ENCODE assay signal across 9 mouse cellular contexts in the genomic region with DNA sequence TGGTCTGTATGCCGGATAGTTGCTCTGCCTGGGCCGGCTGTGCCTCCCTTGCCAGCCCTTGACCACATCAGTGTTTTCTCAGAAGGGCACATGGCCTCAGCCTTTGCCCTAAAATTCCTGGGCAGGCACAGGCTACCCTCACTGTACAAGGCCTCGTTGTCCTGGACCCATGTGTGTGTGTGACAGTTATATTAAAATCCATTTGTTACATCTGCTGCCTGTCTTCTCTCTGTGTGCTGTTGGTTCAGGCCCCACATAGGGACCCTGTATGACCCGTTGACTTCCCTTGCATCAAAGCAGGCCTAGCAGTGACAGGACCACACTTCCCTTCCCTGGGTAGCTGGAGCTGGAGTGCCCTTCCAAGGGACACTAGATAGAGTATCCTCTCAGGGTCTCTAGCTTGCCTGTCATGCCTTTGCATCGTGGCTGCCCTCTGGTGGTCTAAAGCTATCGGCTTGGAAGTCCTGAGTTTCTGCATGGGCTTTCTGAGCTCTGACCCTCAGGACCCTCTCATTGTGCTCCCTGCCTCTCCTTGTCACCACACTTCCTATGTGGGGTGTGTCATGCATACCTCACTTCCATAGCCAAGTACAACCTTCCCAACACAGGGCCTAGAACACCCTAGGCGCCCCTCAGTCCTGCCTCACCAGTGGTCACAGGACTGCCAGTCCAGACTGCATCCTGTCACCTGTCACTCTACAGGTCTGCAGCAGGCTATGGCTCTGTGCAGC. TPM values are rescaled to one million over a fixed set of nuclear protein-coding genes. Genes with fewer than 3 reads are reported as not detected.
DNase-seq lines count a peak whose midpoint lies in the region; ATAC-seq and TF ChIP-seq lines count a peak whose summit lies in the region.
"Had no signal": no experiment of that assay in that cellular context is flagged by ENCODE, and none has a peak within 500 bp of the region (broad histone marks: within the 10 kb centered on the region; RNA-seq: fewer than 3 reads in every experiment).

No protein-coding gene starts in this region.

- H3K9ac ChIP-seq in liver, embryonic 14.5 days (replicated peaks) = no peak overlapping the region
- H3K9ac ChIP-seq in neural tube, embryonic 15.5 days (replicated peaks) = no peak overlapping the region

- H3K36me3 ChIP-seq in liver, embryonic 14.5 days (replicated peaks; ENCODE audit: control insufficient read depth, insufficient read depth, low read depth) = no peaks in the 10 kb centered on the region; the same call in 1 of the 2 replicates
- peaks cover 37% of the 10 kb centered on the region for H3K36me3 ChIP-seq in neural tube, embryonic 15.5 days

- 47% methylated on average over 7 of the region's 7 CpGs for WGBS in liver, embryonic 14.5 days (ENCODE audit: insufficient replicate concordance)
- 58% methylated on average over 7 of the region's 7 CpGs for WGBS in neural tube, embryonic 15.5 days

- H3K4me3 ChIP-seq in liver, embryonic 14.5 days (ENCODE audit: insufficient read depth in 1 of 2, low read depth in 2 of 2, low read length in 2 of 2) = no peak overlapping the region
- H3K4me3 ChIP-seq in neural tube, embryonic 15.5 days (replicated peaks) = no peak overlapping the region

- no peak overlapping the region for H3K27ac ChIP-seq in liver, embryonic 14.5 days
- H3K27ac ChIP-seq in neural tube, embryonic 15.5 days (replicated peaks) = no peak overlapping the region
- H3K27ac ChIP-seq: macrophage had no signal

- peak; percentile 37; the same call in 1 of the 2 replicates for ATAC-seq in granulocyte monocyte progenitor cell, adult 5-6 weeks (replicated peaks; ENCODE audit: poor library complexity, severe bottlenecking)
- no peak for ATAC-seq in liver, embryonic 14.5 days (ENCODE audit: insufficient read depth)
- ATAC-seq in neural tube, embryonic 15.5 days (ENCODE audit: low FRiP score) = peak; percentile 20; the same call in 1 of the 2 replicates

- no peaks in the 10 kb centered on the region for H3K27me3 ChIP-seq in liver, embryonic 14.5 days (ENCODE audit: control insufficient read depth, insufficient read depth, low read length)
- H3K27me3 ChIP-seq in neural tube, embryonic 15.5 days (replicated peaks) = no peaks in the 10 kb centered on the region

- H3K9me3 ChIP-seq in liver, embryonic 14.5 days (ENCODE audit: control insufficient read depth, low read length) = no peaks in the 10 kb centered on the region
- no peaks in the 10 kb centered on the region for H3K9me3 ChIP-seq in neural tube, embryonic 15.5 days (replicated peaks)

- DNase-seq in adrenal gland, postnatal 36 days = peak; percentile 36 to 55
- DNase-seq in adrenal gland, adult 18-20 months (ENCODE audit: low spot score in 2 of 2) = no peak
- DNase-seq in right cerebral cortex, postnatal 14 days = peak; percentile 60
- no peak for DNase-seq in right cerebral cortex, adult 18-20 months
- DNase-seq in liver, embryonic 14.5 days (ENCODE audit: low read depth in 3 of 3, low spot score in 3 of 3) = no peak
- no peak for DNase-seq in urinary bladder, postnatal 4 days (ENCODE audit: low spot score in 2 of 2)

- no peak for TF ChIP-seq EP300 in liver, embryonic 14.5 days (IDR thresholded peaks at IDR 0.05; ENCODE audit: low read depth)

- no peaks in the 10 kb centered on the region for H3K4me1 ChIP-seq in liver, embryonic 14.5 days (replicated peaks; ENCODE audit: control insufficient read depth in 2 of 2, insufficient read depth in 2 of 2, low read length in 1 of 2)
- H3K4me1 ChIP-seq in neural tube, embryonic 15.5 days = no peaks in the 10 kb centered on the region

- no peak overlapping the region for H3K4me2 ChIP-seq in liver, embryonic 14.5 days (ENCODE audit: low read depth)
- no peak overlapping the region for H3K4me2 ChIP-seq in neural tube, embryonic 15.5 days

- peak; percentile 74 for TF ChIP-seq CTCF in liver, embryonic 14.5 days (IDR thresholded peaks at IDR 0.05; ENCODE audit: low read depth)

RNA-seq across cellular contexts. Expression of a gene that starts 17.5 kb away (rescaled TPM):
- 10 to 100 TPM; 59.4 to 61.3 TPM for total RNA-seq in adrenal gland, postnatal 36 days (2021)
- total RNA-seq in adrenal gland, adult 18-20 months (2021) = 10 to 100 TPM; 52.6 to 55.4 TPM
- total RNA-seq in granulocyte monocyte progenitor cell, adult 5-6 weeks (2014; fragmentation: Nextera tagmentation) = 80.1 and 117 TPM in 2 replicates
- 49.1 and 59.8 TPM in 2 replicates for total RNA-seq in granulocyte monocyte progenitor cell, adult 5-6 weeks (2017)
- polyA plus RNA-seq in liver, embryonic 14.5 days (2012; rRNA removed) = 35.0 and 38.8 TPM in 2 replicates
- 46.7 and 52.5 TPM in 2 replicates for polyA plus RNA-seq in liver, embryonic 14.5 days (2014; fragmentation: Nextera tagmentation; extraction: Ambion mirVana)
- 235 and 249 TPM in 2 replicates for polyA plus RNA-seq in neural tube, embryonic 15.5 days (2015; fragmentation: Nextera tagmentation; extraction: Ambion mirVana)

RNA-seq across cellular contexts. Expression of a gene that starts 37.8 kb away (rescaled TPM):
- total RNA-seq in adrenal gland, postnatal 36 days (2021) = 10 to 100 TPM; 46.9 to 61.4 TPM
- 10 to 100 TPM; 48.6 to 71.9 TPM for total RNA-seq in adrenal gland, adult 18-20 months (2021)
- 47.5 and 52.6 TPM in 2 replicates for total RNA-seq in granulocyte monocyte progenitor cell, adult 5-6 weeks (2014; fragmentation: Nextera tagmentation)
- 42.1 and 42.9 TPM in 2 replicates for total RNA-seq in granulocyte monocyte progenitor cell, adult 5-6 weeks (2017)
- polyA plus RNA-seq in liver, embryonic 14.5 days (2012; rRNA removed) = 22.9 and 28.2 TPM in 2 replicates
- 32.6 and 34.3 TPM in 2 replicates for polyA plus RNA-seq in liver, embryonic 14.5 days (2014; fragmentation: Nextera tagmentation; extraction: Ambion mirVana)
- 78.7 and 86.4 TPM in 2 replicates for polyA plus RNA-seq in neural tube, embryonic 15.5 days (2015; fragmentation: Nextera tagmentation; extraction: Ambion mirVana)

RNA-seq across cellular contexts. Expression of a gene that starts 43.9 kb away (rescaled TPM):
- total RNA-seq in adrenal gland, postnatal 36 days (2021) = not detected
- total RNA-seq in adrenal gland, adult 18-20 months (2021) = not detected
- not detected in 2 replicates for total RNA-seq in granulocyte monocyte progenitor cell, adult 5-6 weeks (2014; fragmentation: Nextera tagmentation)
- total RNA-seq in granulocyte monocyte progenitor cell, adult 5-6 weeks (2017) = not detected in 2 replicates
- not detected in 2 replicates for polyA plus RNA-seq in liver, embryonic 14.5 days (2012; rRNA removed)
- polyA plus RNA-seq in liver, embryonic 14.5 days (2014; fragmentation: Nextera tagmentation; extraction: Ambion mirVana) = not detected in 2 replicates
- not detected in 2 replicates for polyA plus RNA-seq in neural tube, embryonic 15.5 days (2015; fragmentation: Nextera tagmentation; extraction: Ambion mirVana)
- polyA plus RNA-seq: macrophage had no signal

RNA-seq across cellular contexts. Expression of a gene that starts 44.7 kb away (rescaled TPM):
- under 1 TPM in 1 of 2 experiments, not detected in 1; 0.72 TPM for total RNA-seq in adrenal gland, postnatal 36 days (2021)
- total RNA-seq in adrenal gland, adult 18-20 months (2021) = not detected
- 0.64 TPM in 1 of 2 replicates, not detected in the other for total RNA-seq in granulocyte monocyte progenitor cell, adult 5-6 weeks (2014; fragmentation: Nextera tagmentation)
- not detected in 2 replicates for total RNA-seq in granulocyte monocyte progenitor cell, adult 5-6 weeks (2017)
- polyA plus RNA-seq in liver, embryonic 14.5 days (2012; rRNA removed) = not detected in 2 replicates
- 0.24 TPM in 1 of 2 replicates, not detected in the other for polyA plus RNA-seq in liver, embryonic 14.5 days (2014; fragmentation: Nextera tagmentation; extraction: Ambion mirVana)
- not detected in 2 replicates for polyA plus RNA-seq in neural tube, embryonic 15.5 days (2015; fragmentation: Nextera tagmentation; extraction: Ambion mirVana)
- polyA plus RNA-seq: macrophage had no signal

RNA-seq across cellular contexts. Expression of a gene that starts 47.7 kb away (rescaled TPM):
- total RNA-seq in adrenal gland, postnatal 36 days (2021) = 10 to 100 TPM in 1 of 2 experiments, 1 to 10 TPM in 1; 5.8 to 20.3 TPM
- 10 to 100 TPM in 1 of 2 experiments, 1 to 10 TPM in 1; 4.1 to 11.3 TPM for total RNA-seq in adrenal gland, adult 18-20 months (2021)
- total RNA-seq in granulocyte monocyte progenitor cell, adult 5-6 weeks (2014; fragmentation: Nextera tagmentation) = 29.7 and 33.2 TPM in 2 replicates
- 67.4 and 74.9 TPM in 2 replicates for total RNA-seq in granulocyte monocyte progenitor cell, adult 5-6 weeks (2017)
- 0.83 and 7.4 TPM in 2 replicates for polyA plus RNA-seq in liver, embryonic 14.5 days (2012; rRNA removed)
- polyA plus RNA-seq in liver, embryonic 14.5 days (2014; fragmentation: Nextera tagmentation; extraction: Ambion mirVana) = 7.3 and 8.0 TPM in 2 replicates
- 10.9 and 13.0 TPM in 2 replicates for polyA plus RNA-seq in neural tube, embryonic 15.5 days (2015; fragmentation: Nextera tagmentation; extraction: Ambion mirVana)

Comparison
In these comparisons a context has a peak if more than half of its experiments do, and no peak if none do; other contexts are left out.
1. DNase-seq: peak in adrenal gland, postnatal 36 days (2 of 2) and right cerebral cortex, postnatal 14 days (single experiment); none in adrenal gland, adult 18-20 months (0 of 2), right cerebral cortex, adult 18-20 months (single experiment), liver, embryonic 14.5 days (0 of 3) and urinary bladder, postnatal 4 days (0 of 2).